Mouse (Mus musculus) T-helper 17 cell (primary cell): ENCODE data around the gene Foxp1.

ENCODE experiments used
- in situ Hi-C, 2 experiments: fragments of 300-600 bp; cut with MboI, MseI; formaldehyde crosslinking; loops; 1 replicate in 1 of 2; 2 replicates in 1 of 2; pipeline ENCODE4 v1.15.1; 2025; ENCODE audit warnings: high pct_unique_total_duplicates in 2 of 2

Gene Foxp1

GRCm38 (mm10) chr6:99013866-99014502 lies 508.5 kb downstream of the Foxp1 start:
- in situ Hi-C loops, result no loop called here

GRCm38 (mm10) chr6:99013119-99013865 lies 509.2 kb downstream of the Foxp1 start:
- in situ Hi-C loops, result no loop called here

GRCm38 (mm10) chr6:99011895-99012584 lies 510.5 kb downstream of the Foxp1 start:
- in situ Hi-C loops, result no loop called here

GRCm38 (mm10) chr6:99009771-99010170 lies 512.8 kb downstream of the Foxp1 start:
- in situ Hi-C loops, result no loop called here

- in situ Hi-C loops, result no loop called here
These were observed 514.0 kb downstream of the Foxp1 start for GRCm38 (mm10) chr6:99008565-99008964.

GRCm38 (mm10) chr6:99007542-99007941 lies 515.0 kb downstream of the Foxp1 start:
- in situ Hi-C loops, result no loop called here

- in situ Hi-C loops, result no loop called here
These were observed 518.1 kb downstream of the Foxp1 start for GRCm38 (mm10) chr6:99004255-99004997.

GRCm38 (mm10) chr6:99003108-99003709 lies 519.3 kb downstream of the Foxp1 start:
- in situ Hi-C loops, result no loop called here

- in situ Hi-C loops, result no loop called here
These were observed 520.9 kb downstream of the Foxp1 start for GRCm38 (mm10) chr6:99001637-99002036.

- in situ Hi-C loops, result loop anchor here in 1 of 2 experiments (10.0 kb wide), 1 partner anchor 396 kb away; no protein-coding TSS in a partner anchor
These were observed 523.3 kb downstream of the Foxp1 start for GRCm38 (mm10) chr6:98998971-98999932.

- in situ Hi-C loops, result loop anchor here in 1 of 2 experiments (10.0 kb wide), 1 partner anchor 397 kb away; no protein-coding TSS in a partner anchor
These were observed 524.8 kb downstream of the Foxp1 start for GRCm38 (mm10) chr6:98997742-98998141.

GRCm38 (mm10) chr6:98996822-98997221 lies 525.7 kb downstream of the Foxp1 start:
- in situ Hi-C loops, result loop anchor here in 1 of 2 experiments (10.0 kb wide), 1 partner anchor 398 kb away; no protein-coding TSS in a partner anchor

GRCm38 (mm10) chr6:98996346-98996745 lies 526.2 kb downstream of the Foxp1 start:
- in situ Hi-C loops, result loop anchor here in 1 of 2 experiments (10.0 kb wide), 1 partner anchor 398 kb away; no protein-coding TSS in a partner anchor

- in situ Hi-C loops, result loop anchor here in 1 of 2 experiments (10.0 kb wide), 1 partner anchor 399 kb away; no protein-coding TSS in a partner anchor
These were observed 526.8 kb downstream of the Foxp1 start for GRCm38 (mm10) chr6:98995681-98996080.

GRCm38 (mm10) chr6:98994902-98995301 lies 527.6 kb downstream of the Foxp1 start:
- in situ Hi-C loops, result loop anchor here in 1 of 2 experiments (10.0 kb wide), 1 partner anchor 400 kb away; no protein-coding TSS in a partner anchor

GRCm38 (mm10) chr6:98994104-98994787 lies 528.3 kb downstream of the Foxp1 start:
- in situ Hi-C loops, result loop anchor here in 1 of 2 experiments (10.0 kb wide), 1 partner anchor 401 kb away; no protein-coding TSS in a partner anchor

GRCm38 (mm10) chr6:98993231-98993630 lies 529.3 kb downstream of the Foxp1 start:
- in situ Hi-C loops, result loop anchor here in 1 of 2 experiments (10.0 kb wide), 1 partner anchor 402 kb away; no protein-coding TSS in a partner anchor

GRCm38 (mm10) chr6:98992772-98993147 lies 529.8 kb downstream of the Foxp1 start:
- in situ Hi-C loops, result loop anchor here in 1 of 2 experiments (10.0 kb wide), 1 partner anchor 402 kb away; no protein-coding TSS in a partner anchor
